9 mouse cellular contexts compared by ENCODE assay signal in the genomic region with DNA sequence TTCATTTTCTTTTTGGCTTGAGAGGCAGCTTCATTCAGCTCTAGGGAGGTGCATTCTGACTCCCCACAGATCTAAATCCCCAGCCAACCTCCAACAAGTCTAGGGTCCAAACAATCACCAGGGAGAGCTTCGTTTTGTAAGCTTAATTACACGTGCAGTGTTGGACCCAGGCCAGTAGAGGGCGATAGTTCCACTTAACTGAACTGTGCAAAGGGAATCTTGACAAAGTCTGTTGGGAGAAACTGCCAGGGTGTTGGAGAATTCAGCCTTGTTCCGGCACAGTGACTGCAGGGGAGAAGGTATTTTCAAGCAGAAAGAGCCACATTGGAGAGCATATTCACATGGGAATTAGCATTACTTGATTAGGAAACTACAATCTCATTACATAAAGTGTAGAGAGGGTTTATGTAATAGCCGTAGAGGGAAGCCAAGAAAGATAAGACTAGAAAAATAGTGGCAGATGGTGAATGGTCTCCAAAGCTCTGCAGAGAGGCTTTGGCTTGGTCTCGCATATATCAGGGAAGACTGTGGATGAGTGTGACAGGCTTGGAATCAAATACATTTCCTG.
DNase-seq lines count a peak whose midpoint lies in the region; ATAC-seq lines count a peak whose summit lies in the region.
"Had no signal": no experiment of that assay in that cellular context is flagged by ENCODE, and none has a peak within 500 bp of the region (broad histone marks: within the 10 kb centered on the region; RNA-seq: fewer than 3 reads in every experiment).

No protein-coding gene starts in this region.

- H3K9ac ChIP-seq in hindbrain, embryonic 12.5 days: no peak overlapping the region

- no peaks in the 10 kb centered on the region for H3K4me1 ChIP-seq in hindbrain, embryonic 12.5 days

- WGBS in hindbrain, embryonic 12.5 days: 16% methylated on average over 6 of the region's 6 CpGs

- no peak overlapping the region for H3K27ac ChIP-seq in hindbrain, embryonic 12.5 days
- H3K27ac ChIP-seq: macrophage had no signal

- peak; percentile 40 for DNase-seq in MN1 (ENCODE audit: low spot score)
- DNase-seq in cerebellum, adult 11 months: peak; percentile 84
- peak; percentile 90 to 91 for DNase-seq in layer of hippocampus, postnatal 10 days (ENCODE audit: low spot score in 2 of 2)
- peak; percentile 79 for DNase-seq in lung, postnatal 36 days
- DNase-seq in right cerebral cortex, postnatal 10 days (ENCODE audit: low spot score in 2 of 2): peak; percentile 91 to 92

- no peaks in the 10 kb centered on the region for H3K27me3 ChIP-seq in hindbrain, embryonic 12.5 days

- ATAC-seq in frontal cortex, adult (ENCODE audit: low TSS enrichment): peak; percentile 95
- ATAC-seq in hindbrain, embryonic 12.5 days (ENCODE audit: low FRiP score): peak; percentile 67; the same call in 1 of the 2 replicates
- no peak for ATAC-seq in activated CD4-positive, CD25-positive, alpha-beta regulatory T cell, adult 4 months

- no peaks in the 10 kb centered on the region for H3K9me3 ChIP-seq in hindbrain, embryonic 12.5 days (replicated peaks)

- no peak overlapping the region for H3K4me2 ChIP-seq in hindbrain, embryonic 12.5 days (replicated peaks)

- no peaks in the 10 kb centered on the region for H3K36me3 ChIP-seq in hindbrain, embryonic 12.5 days

- H3K4me3 ChIP-seq in hindbrain, embryonic 12.5 days: no peak overlapping the region

Comparison
In these comparisons a context has a peak if more than half of its experiments do, and no peak if none do; other contexts are left out.
1. DNase-seq: peak in every context shown above with its lines; median percentile 92 in right cerebral cortex, postnatal 10 days; 90 in layer of hippocampus, postnatal 10 days; 84 in cerebellum, adult 11 months; 79 in lung, postnatal 36 days; 40 in MN1.